Mouse (Mus musculus) hindbrain, embryonic 10.5 days (tissue): ENCODE measurements at regions not wholly inside any gene's neighbourhood (a gene's known extent, or its start where the extent isn't known, plus 50 kb on each side); places are given as distances from the start of the nearest gene placed in this dataset.

Experiments used
- DNase-seq: peaks from one replicate; pipeline ENCODE4 v3.0.0-alpha.2; 2017; ENCODE audit warnings: low spot score
- H3K27ac ChIP-seq: fragments of 300-500 bp; sonication (generic); 2 replicates; pipeline ENCODE4 v1.5.1; 2016; ENCODE audit warnings: mild to moderate bottlenecking, moderate library complexity
- H3K27me3 ChIP-seq: fragments of 300-500 bp; sonication (generic); 2 replicates; pipeline ENCODE4 v1.6.1; 2016; ENCODE audit warnings: mild to moderate bottlenecking; ENCODE audit not compliant: poor library complexity, insufficient read depth, severe bottlenecking
- H3K36me3 ChIP-seq: fragments of 300-500 bp; sonication (generic); 2 replicates; pipeline ENCODE4 v1.6.1; 2016; ENCODE audit warnings: mild to moderate bottlenecking, moderate library complexity
- H3K4me1 ChIP-seq: fragments of 300-500 bp; sonication (generic); replicated peaks from 2 replicates; pipeline ENCODE4 v1.6.1; 2016; ENCODE audit warnings: mild to moderate bottlenecking
- H3K4me3 ChIP-seq: fragments of 300-500 bp; sonication (generic); 2 replicates; pipeline ENCODE4 v1.5.1; 2016; ENCODE audit warnings: mild to moderate bottlenecking, moderate library complexity
- H3K9me3 ChIP-seq: fragments of 300-500 bp; sonication (generic); 2 replicates; pipeline ENCODE4 v1.6.1; 2016; ENCODE audit warnings: mild to moderate bottlenecking, moderate library complexity
- WGBS: fragments of 180-500 bp; shearing (Covaris S2); methylation state at CpG from one replicate; pipeline ENCODE4 v1.1.7; 2016; 5-methylcytosine and 5-hydroxymethylcytosine counted together

DNA sequence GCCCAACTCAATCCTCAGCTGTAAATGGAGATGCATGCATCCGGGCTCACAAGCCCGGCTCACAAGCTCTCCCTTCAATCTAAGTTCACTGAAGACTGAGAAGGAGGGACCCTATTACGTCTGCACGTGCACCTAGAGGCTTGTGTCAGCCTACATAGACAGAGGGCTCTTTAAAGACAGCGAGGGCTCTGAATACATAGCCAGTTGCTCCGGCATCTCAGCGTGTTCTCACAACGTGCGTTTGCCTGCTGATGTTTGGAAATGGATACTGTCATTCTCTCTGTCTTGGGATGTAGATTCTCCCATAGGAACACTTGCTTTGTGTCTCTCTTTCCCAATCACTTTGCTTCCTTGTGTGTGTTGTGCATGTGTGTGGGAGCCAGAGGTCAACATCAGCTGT, 83.8 kb downstream of the Sox9 start:
- peaks cover 47% of the 10 kb centered on the region; the same call in 1 of the 2 replicates for H3K27me3 ChIP-seq
- H3K9me3 ChIP-seq = no peaks in the 10 kb centered on the region
- H3K27ac ChIP-seq = 0 out of 2 replicates have a peak overlapping the region, but pooled peaks have one; percentile 12
- 89% methylated on average over 9 of the region's 9 CpGs for WGBS
- no peak for DNase-seq
- no peaks in the 10 kb centered on the region for H3K36me3 ChIP-seq
- H3K4me3 ChIP-seq = no peak overlapping the region
- H3K4me1 ChIP-seq = peaks cover 54% of the 10 kb centered on the region

DNA sequence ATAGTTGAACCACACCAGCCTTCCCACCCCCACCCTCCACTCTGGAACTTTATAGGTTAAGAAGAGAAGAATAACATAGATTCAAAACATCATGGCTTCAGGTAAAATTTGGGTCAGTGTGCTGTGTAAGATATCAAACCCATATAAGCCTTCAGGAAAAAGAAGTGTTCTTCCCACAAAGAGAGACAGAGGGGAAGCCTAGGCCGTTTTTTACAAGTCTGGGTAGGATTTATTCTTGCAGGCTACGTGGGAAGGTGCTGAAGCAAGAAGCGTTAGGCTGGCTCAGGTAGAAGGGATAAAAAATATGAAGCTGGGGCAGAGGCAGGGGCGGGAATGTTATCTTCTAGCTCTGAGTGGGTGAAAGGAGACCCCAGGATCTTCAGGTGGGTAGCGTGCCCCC, 87.5 kb downstream of the Sox9 start:
- Histone ChIP-seq H3K27ac (peak overlapping the region; percentile 90), H3K27me3 (peaks cover 59% of the 10 kb centered on the region; the same call in 1 of the 2 replicates), H3K9me3 (no peaks in the 10 kb centered on the region), H3K4me1 (peaks cover 54% of the 10 kb centered on the region), H3K36me3 (no peaks in the 10 kb centered on the region), H3K4me3 (peak overlapping the region; percentile 38)
- 21% methylated on average over 5 of the region's 5 CpGs for WGBS
- no peak for DNase-seq

DNA sequence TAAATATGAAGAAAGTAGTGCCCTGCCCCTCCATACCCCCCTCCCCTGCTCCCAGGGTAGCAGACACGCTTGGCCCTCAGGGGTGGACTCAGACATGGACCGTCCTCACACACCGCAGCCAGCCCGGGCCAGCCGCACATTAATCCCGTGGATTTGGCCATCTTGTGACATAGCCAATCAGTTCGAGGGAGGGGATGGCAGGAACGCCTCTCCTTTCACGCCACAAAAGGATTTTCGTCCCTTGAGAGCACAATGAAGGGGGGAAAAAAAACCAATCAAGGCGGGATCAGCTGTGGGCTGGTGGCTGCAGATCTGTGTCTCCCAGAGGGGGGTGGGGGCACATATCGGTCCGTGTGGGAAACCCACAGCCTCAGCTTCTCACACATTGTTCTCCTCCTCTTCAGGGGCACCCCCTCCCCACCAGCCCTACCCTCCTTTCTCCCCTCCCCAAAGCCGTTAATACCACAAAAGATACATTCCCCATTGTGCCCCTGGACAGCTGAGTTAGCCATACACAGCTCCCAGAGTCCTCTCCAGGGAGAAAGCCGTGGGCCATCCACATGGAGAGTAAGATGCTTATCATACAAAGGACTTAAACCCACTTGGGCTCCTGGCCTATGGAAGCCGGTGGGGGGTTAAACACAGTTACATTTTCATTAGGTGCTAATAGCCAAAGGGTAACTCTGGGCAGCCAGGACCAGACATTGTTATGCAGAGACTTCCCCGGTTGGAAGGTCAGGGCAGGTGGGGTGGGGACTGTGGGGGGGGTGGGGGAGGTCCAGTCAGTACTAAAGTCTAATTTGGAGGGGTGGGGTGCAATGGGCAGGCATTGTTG, 88.4 kb downstream of the Sox9 start:
- DNase-seq = peak; percentile 89
- H3K9me3 ChIP-seq = no peaks in the 10 kb centered on the region
- peaks cover 54% of the 10 kb centered on the region; the same call in 1 of the 2 replicates for H3K27me3 ChIP-seq
- no peaks in the 10 kb centered on the region for H3K36me3 ChIP-seq
- peaks cover 54% of the 10 kb centered on the region for H3K4me1 ChIP-seq
- WGBS = under 1% methylated on average over 17 of the region's 17 CpGs
- H3K4me3 ChIP-seq = peak overlapping the region; percentile 38
- H3K27ac ChIP-seq = peak overlapping the region; percentile 90

- Histone ChIP-seq H3K27me3 (peaks cover 35% of the 10 kb centered on the region; the same call in 1 of the 2 replicates), H3K27ac (peak overlapping the region; percentile 90), H3K4me1 (peaks cover 64% of the 10 kb centered on the region), H3K4me3 (no peak overlapping the region), H3K36me3 (no peaks in the 10 kb centered on the region), H3K9me3 (no peaks in the 10 kb centered on the region)
- no peak for DNase-seq
- 48% methylated on average over 11 of the region's 11 CpGs for WGBS
Measured at GRCm38 (mm10) chr11:112872677-112873367, 90.8 kb downstream of the Sox9 start.

DNA sequence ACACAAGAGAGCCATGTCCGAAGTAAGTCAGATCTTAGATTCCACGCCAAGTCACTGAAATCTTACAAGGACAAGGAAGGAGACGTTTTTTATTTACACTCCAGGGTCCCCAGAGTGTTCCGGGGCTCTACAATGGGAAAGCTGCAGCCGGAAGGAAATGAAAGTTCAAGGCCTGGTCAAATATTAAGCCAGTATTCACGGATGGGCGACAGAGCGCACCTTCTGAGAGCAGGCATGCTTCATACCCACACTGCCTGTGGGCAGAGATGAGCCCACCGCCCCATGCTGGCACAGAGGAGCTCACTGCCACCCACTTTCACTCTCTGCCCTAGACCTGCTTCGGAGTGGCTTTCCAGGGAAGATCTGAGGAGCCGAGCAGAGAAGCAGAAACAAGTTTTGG, 92.2 kb downstream of the Sox9 start:
- Histone ChIP-seq H3K4me1 (peaks cover 55% of the 10 kb centered on the region), H3K27me3 (peaks cover 21% of the 10 kb centered on the region; the same call in 1 of the 2 replicates), H3K27ac (no peak overlapping the region; the same call in 1 of the 2 replicates), H3K9me3 (no peaks in the 10 kb centered on the region), H3K36me3 (no peaks in the 10 kb centered on the region), H3K4me3 (no peak overlapping the region)
- DNase-seq = no peak
- 88% methylated on average over 11 of the region's 11 CpGs for WGBS

- H3K27me3 ChIP-seq = peaks cover 19% of the 10 kb centered on the region; the same call in 1 of the 2 replicates
- H3K4me1 ChIP-seq = peaks cover 35% of the 10 kb centered on the region
- no peak overlapping the region; the same call in 1 of the 2 replicates for H3K27ac ChIP-seq
- DNase-seq = no peak
- 0 out of 2 replicates have a peak, but pooled peaks cover 4% of the 10 kb centered on the region for H3K9me3 ChIP-seq
- no peak overlapping the region for H3K4me3 ChIP-seq
- 41% methylated on average over 8 of the region's 8 CpGs for WGBS
- H3K36me3 ChIP-seq = no peaks in the 10 kb centered on the region
Measured at GRCm38 (mm10) chr11:112876226-112876625, 94.2 kb downstream of the Sox9 start.

DNA sequence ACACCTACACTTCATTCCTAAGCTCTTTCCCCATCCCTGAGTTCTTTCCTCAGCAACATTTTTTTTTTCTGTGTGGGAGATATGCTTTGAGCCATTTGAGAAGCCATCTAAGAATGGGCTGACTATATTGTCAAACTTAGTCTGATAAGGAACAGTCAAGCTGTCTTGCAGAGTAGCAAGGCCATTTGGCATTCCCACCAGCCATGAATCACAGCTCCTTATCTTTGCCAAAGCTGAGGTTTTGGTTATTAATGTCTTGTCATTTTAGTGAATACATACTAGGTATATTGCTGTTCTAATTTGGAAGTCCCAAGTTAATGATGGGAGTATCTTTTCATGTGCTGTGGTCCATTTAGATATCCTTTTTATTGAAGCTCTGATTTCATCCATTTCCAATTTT, 96.4 kb downstream of the Sox9 start:
- Histone ChIP-seq H3K4me1 (peaks cover 13% of the 10 kb centered on the region), H3K27ac (no peak overlapping the region), H3K27me3 (0 out of 2 replicates have a peak, but pooled peaks cover under 1% of the 10 kb centered on the region), H3K9me3 (0 out of 2 replicates have a peak, but pooled peaks cover 4% of the 10 kb centered on the region), H3K4me3 (no peak overlapping the region), H3K36me3 (no peaks in the 10 kb centered on the region)
- no peak for DNase-seq

DNA sequence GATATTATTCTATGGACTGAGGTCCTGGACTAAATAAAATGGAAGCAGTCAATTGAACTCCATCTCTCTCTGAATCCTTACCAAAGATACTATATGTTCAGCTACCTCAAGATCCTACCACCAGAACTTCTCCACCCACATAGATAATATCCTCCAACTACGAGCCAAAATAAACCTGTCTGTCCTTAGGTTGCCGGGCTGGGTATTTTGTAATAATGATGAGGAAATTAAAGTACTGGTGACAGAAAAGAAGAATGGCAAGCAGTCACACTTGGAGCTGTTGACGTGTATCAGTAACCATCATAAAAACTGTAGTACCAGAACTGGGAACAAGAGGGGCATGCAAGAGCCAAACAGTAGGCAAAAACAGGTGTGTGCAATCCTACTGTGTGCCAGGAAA, 98.7 kb downstream of the Sox9 start:
- Histone ChIP-seq H3K27ac (no peak overlapping the region), H3K27me3 (no peaks in the 10 kb centered on the region), H3K4me1 (peaks cover 16% of the 10 kb centered on the region), H3K36me3 (no peaks in the 10 kb centered on the region), H3K4me3 (no peak overlapping the region), H3K9me3 (0 out of 2 replicates have a peak, but pooled peaks cover 4% of the 10 kb centered on the region)
- no peak for DNase-seq
- WGBS = 89% methylated on average over 3 of the region's 3 CpGs

DNA sequence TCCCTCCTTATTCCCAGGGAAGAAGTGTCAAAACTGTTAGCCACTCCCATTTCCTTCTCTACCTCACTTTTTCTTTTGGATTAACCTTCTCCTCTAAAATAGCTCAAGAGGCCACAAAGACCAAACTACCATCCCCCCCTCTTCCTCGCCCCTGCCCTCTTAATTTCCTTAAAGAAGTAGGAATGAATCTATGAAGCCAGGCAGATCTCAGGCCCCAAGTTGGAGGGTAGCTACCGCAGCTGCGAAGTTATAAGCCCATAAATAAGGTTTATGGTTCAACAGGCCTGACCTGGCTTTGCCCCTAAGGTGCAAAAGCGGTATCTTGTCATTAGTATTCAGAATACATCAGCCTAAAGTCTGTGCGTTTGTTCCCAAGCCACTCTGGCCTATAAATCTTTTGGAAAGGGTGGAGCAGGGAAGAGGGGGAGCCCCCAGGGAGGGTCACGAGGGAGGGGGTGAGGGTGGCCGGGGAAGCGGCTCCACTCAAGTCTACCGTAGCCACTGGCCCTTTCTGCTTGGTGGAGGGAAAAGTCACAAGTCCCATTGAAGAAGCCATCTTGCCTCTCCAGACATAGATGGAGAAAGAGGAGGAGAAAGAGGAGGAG, 103.4 kb downstream of the Sox9 start:
- Histone ChIP-seq H3K27ac (peak overlapping the region; percentile 3; the same call in 1 of the 2 replicates), H3K36me3 (no peaks in the 10 kb centered on the region), H3K9me3 (no peaks in the 10 kb centered on the region), H3K27me3 (no peaks in the 10 kb centered on the region), H3K4me1 (peaks cover 13% of the 10 kb centered on the region; the same call in 1 of the 2 replicates), H3K4me3 (no peak overlapping the region)
- DNase-seq = no peak
- 80% methylated on average over 9 of the region's 9 CpGs for WGBS

DNA sequence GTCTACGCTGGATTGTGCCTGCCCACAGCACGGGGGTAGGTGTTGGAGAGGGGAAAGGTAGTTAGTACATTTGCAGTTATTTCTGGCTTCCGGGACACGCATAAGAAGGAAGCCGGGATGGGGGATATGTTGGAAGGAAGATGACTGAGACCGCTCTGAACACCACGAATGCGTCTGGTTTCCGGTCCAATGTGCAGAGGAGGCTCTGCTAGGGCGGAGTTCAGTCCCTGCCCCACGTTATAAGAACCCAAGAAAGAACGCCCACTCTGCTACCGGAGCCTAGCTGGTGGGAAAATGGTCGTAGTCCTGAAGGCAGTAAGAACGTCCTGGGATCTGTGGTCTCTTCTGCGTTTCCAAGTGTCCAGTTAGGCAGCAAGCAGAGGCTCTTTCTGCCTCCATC, 104.1 kb downstream of the Sox9 start:
- Histone ChIP-seq H3K27ac (peak overlapping the region; percentile 8; the same call in 1 of the 2 replicates), H3K4me3 (no peak overlapping the region), H3K36me3 (no peaks in the 10 kb centered on the region), H3K4me1 (peaks cover 13% of the 10 kb centered on the region; the same call in 1 of the 2 replicates), H3K9me3 (no peaks in the 10 kb centered on the region), H3K27me3 (no peaks in the 10 kb centered on the region)
- no peak for DNase-seq
- 88% methylated on average over 16 of the region's 16 CpGs for WGBS

GRCm38 (mm10) chr11:112889760-112890159, 107.7 kb downstream of the Sox9 start:
- Histone ChIP-seq H3K9me3 (no peaks in the 10 kb centered on the region), H3K4me3 (no peak overlapping the region), H3K4me1 (peaks cover 13% of the 10 kb centered on the region; the same call in 1 of the 2 replicates), H3K36me3 (no peaks in the 10 kb centered on the region), H3K27me3 (no peaks in the 10 kb centered on the region), H3K27ac (no peak overlapping the region)
- 96% methylated on average over 6 of the region's 6 CpGs for WGBS
- DNase-seq = no peak

GRCm38 (mm10) chr11:112897597-112897996, 115.6 kb downstream of the Sox9 start:
- no peak for DNase-seq
- Histone ChIP-seq H3K27ac (no peak overlapping the region), H3K4me1 (no peaks in the 10 kb centered on the region), H3K36me3 (no peaks in the 10 kb centered on the region), H3K9me3 (no peaks in the 10 kb centered on the region), H3K4me3 (no peak overlapping the region), H3K27me3 (no peaks in the 10 kb centered on the region)
- 89% methylated on average over 2 of the region's 2 CpGs for WGBS
